Mouse (Mus musculus) MEL (cell line): Measurements from ENCODE around the gene Mapk8ip3. TPM values are rescaled to one million over a fixed set of nuclear protein-coding genes. Genes with fewer than 3 reads are reported as not detected.

ENCODE experiments used
- DNase-seq: peaks from one replicate; pipeline ENCODE4 v3.0.0; 2011; ENCODE audit warnings: low read depth, low spot score
- H3K27ac ChIP-seq: 2 replicates; pipeline ENCODE4 v1.5.1; 2012; ENCODE audit warnings: low read depth, mild to moderate bottlenecking, control low read depth, low read length, moderate library complexity; ENCODE audit not compliant: control insufficient read depth
- H3K27me3 ChIP-seq, 2 experiments: fragments of 150-350 bp in 1 of 2; sonication (generic) in 1 of 2; 2 replicates each; pipeline ENCODE4 v1.6.1; 2012; ENCODE audit warnings: low read length in 2 of 2, mild to moderate bottlenecking in 2 of 2, improper control_type of control experiment in 1 of 2, moderate library complexity in 1 of 2; ENCODE audit not compliant: insufficient read depth in 2 of 2, control insufficient read depth in 1 of 2
- H3K36me3 ChIP-seq, 2 experiments: 2 replicates each; pipeline ENCODE4 v1.6.1; 2012 to 2014; ENCODE audit warnings: low read length in 2 of 2, improper control_type of control experiment in 1 of 2, inconsistent platforms in 1 of 2, mild to moderate bottlenecking in 1 of 2; ENCODE audit not compliant: insufficient read depth in 2 of 2, control insufficient read depth in 1 of 2
- H3K4me1 ChIP-seq, 2 experiments: fragments of 150-350 bp in 1 of 2; sonication (generic) in 1 of 2; 2 replicates each; pipeline ENCODE4 v1.6.1; 2012; ENCODE audit warnings: low read length in 2 of 2, improper control_type of control experiment in 1 of 2, mild to moderate bottlenecking in 1 of 2; ENCODE audit not compliant: insufficient read depth in 2 of 2, control insufficient read depth in 1 of 2
- H3K4me3 ChIP-seq, 2 experiments: fragments of 150-350 bp in 1 of 2; sonication (generic) in 1 of 2; 2 replicates each; pipeline ENCODE4 v1.5.1; 2012; ENCODE audit warnings: low read depth in 2 of 2, low read length in 2 of 2, mild to moderate bottlenecking in 2 of 2, moderate library complexity in 2 of 2, control low read depth in 1 of 2, improper control_type of control experiment in 1 of 2; ENCODE audit not compliant: control insufficient read depth in 1 of 2, insufficient read depth in 1 of 2
- H3K79me2 ChIP-seq: 2 replicates; pipeline ENCODE4 v1.6.1; 2012; ENCODE audit warnings: mild to moderate bottlenecking, low read length, moderate library complexity; ENCODE audit not compliant: control insufficient read depth, poor library complexity, insufficient read depth
- H3K9ac ChIP-seq: 2 replicates; pipeline ENCODE4 v1.6.1; 2012; ENCODE audit warnings: low read depth, mild to moderate bottlenecking, control low read depth, low read length, moderate library complexity; ENCODE audit not compliant: control insufficient read depth, poor library complexity, severe bottlenecking
- H3K9me3 ChIP-seq: fragments of 150-350 bp; sonication (generic); replicated peaks from 2 replicates; pipeline ENCODE4 v1.6.1; 2012; ENCODE audit warnings: mild to moderate bottlenecking, low read length, improper control_type of control experiment, moderate library complexity; ENCODE audit not compliant: insufficient read depth
- BHLHE40 ChIP-seq: IDR thresholded peaks from 2 replicates; pipeline ENCODE4 v1.6.1; 2012; ENCODE audit warnings: low read depth, mild to moderate bottlenecking, inconsistent platforms, low read length, improper control_type of control experiment, borderline replicate concordance
- CHD1 ChIP-seq: IDR thresholded peaks from 2 replicates; pipeline ENCODE4 v1.6.1; 2012; ENCODE audit warnings: low read depth, mild to moderate bottlenecking, inconsistent platforms, low read length, improper control_type of control experiment
- CHD2 ChIP-seq: IDR thresholded peaks from 2 replicates; pipeline ENCODE4 v1.6.1; 2011; ENCODE audit warnings: low read length, improper control_type of control experiment
- E2F4 ChIP-seq: IDR thresholded peaks from 2 replicates; pipeline ENCODE4 v1.6.1; 2011; ENCODE audit warnings: low read depth, low read length, improper control_type of control experiment, borderline replicate concordance
- ELF1 ChIP-seq: IDR thresholded peaks from 2 replicates; pipeline ENCODE4 v1.6.1; 2014; ENCODE audit warnings: low read depth, mild to moderate bottlenecking, inconsistent platforms, low read length, improper control_type of control experiment, moderate library complexity
- EP300 ChIP-seq, 2 experiments: IDR thresholded peaks; 2 replicates each; pipeline ENCODE4 v1.6.1; 2011; ENCODE audit warnings: improper control_type of control experiment in 2 of 2, low read length in 2 of 2, low read depth in 1 of 2, mild to moderate bottlenecking in 1 of 2
- ETS1 ChIP-seq: IDR thresholded peaks from 2 replicates; pipeline ENCODE4 v1.6.1; 2012; ENCODE audit warnings: low read depth, mild to moderate bottlenecking, inconsistent platforms, low read length, improper control_type of control experiment, moderate library complexity
- GABPA ChIP-seq: IDR thresholded peaks from 2 replicates; pipeline ENCODE4 v1.6.1; 2012; ENCODE audit warnings: low read depth, mild to moderate bottlenecking, inconsistent platforms, low read length, improper control_type of control experiment, moderate library complexity
- HCFC1 ChIP-seq: IDR thresholded peaks from 2 replicates; pipeline ENCODE4 v1.6.1; 2012; ENCODE audit warnings: low read depth, mild to moderate bottlenecking, inconsistent platforms, low read length, improper control_type of control experiment, moderate library complexity
- JUND ChIP-seq: IDR thresholded peaks from 2 replicates; pipeline ENCODE4 v1.6.1; 2011; ENCODE audit warnings: low read depth, mild to moderate bottlenecking, improper control_type of control experiment, low read length
- KAT2A ChIP-seq: conservative IDR thresholded peaks from 2 replicates; pipeline ENCODE4 v1.6.1; 2012; ENCODE audit warnings: low read depth, low read length, improper control_type of control experiment, inconsistent platforms
- MAFK ChIP-seq: IDR thresholded peaks from 2 replicates; pipeline ENCODE4 v1.6.1; 2011; ENCODE audit warnings: low read depth, mild to moderate bottlenecking, low read length, improper control_type of control experiment, borderline replicate concordance
- MAZ ChIP-seq: IDR thresholded peaks from 2 replicates; pipeline ENCODE4 v1.6.1; 2012; ENCODE audit warnings: low read depth, mild to moderate bottlenecking, inconsistent platforms, low read length, improper control_type of control experiment
- MXI1 ChIP-seq: IDR thresholded peaks from 2 replicates; pipeline ENCODE4 v1.6.1; 2011; ENCODE audit warnings: mild to moderate bottlenecking, low read depth, low read length, improper control_type of control experiment
- MYB ChIP-seq: IDR thresholded peaks from 2 replicates; pipeline ENCODE4 v1.6.1; 2011; ENCODE audit warnings: mild to moderate bottlenecking, low read depth, low read length, improper control_type of control experiment
- NELFE ChIP-seq: IDR thresholded peaks from 2 replicates; pipeline ENCODE4 v1.6.1; 2011; ENCODE audit warnings: low read depth, low read length, improper control_type of control experiment
- POLR2A ChIP-seq, 2 experiments: IDR thresholded peaks; 2 replicates each; pipeline ENCODE4 v1.6.1; 2011 to 2012; ENCODE audit warnings: low read length in 2 of 2, mild to moderate bottlenecking in 2 of 2, control low read depth in 1 of 2, improper control_type of control experiment in 1 of 2, low read depth in 1 of 2, moderate library complexity in 1 of 2; ENCODE audit not compliant: control insufficient read depth in 1 of 2, insufficient read depth in 1 of 2, poor library complexity in 1 of 2
- POLR2AphosphoS2 ChIP-seq: IDR thresholded peaks from 2 replicates; pipeline ENCODE4 v1.6.1; 2011; ENCODE audit warnings: low read length, improper control_type of control experiment
- POLR2AphosphoS5 ChIP-seq: IDR thresholded peaks from 2 replicates; pipeline ENCODE4 v1.6.1; 2012; ENCODE audit warnings: low read depth, borderline replicate concordance, mild to moderate bottlenecking, inconsistent platforms, low read length, moderate library complexity, mixed read lengths
- RCOR1 ChIP-seq: IDR thresholded peaks from 2 replicates; pipeline ENCODE4 v1.6.1; 2012; ENCODE audit warnings: low read depth, mild to moderate bottlenecking, inconsistent platforms, low read length, improper control_type of control experiment
- SIN3A ChIP-seq: IDR thresholded peaks from 2 replicates; pipeline ENCODE4 v1.6.1; 2012; ENCODE audit warnings: low read length, improper control_type of control experiment, inconsistent platforms
- SMC3 ChIP-seq: IDR thresholded peaks from 2 replicates; pipeline ENCODE4 v1.6.1; 2011; ENCODE audit warnings: low read depth, low read length, improper control_type of control experiment
- TAL1 ChIP-seq: IDR thresholded peaks from 2 replicates; pipeline ENCODE4 v1.6.1; 2012; ENCODE audit warnings: mild to moderate bottlenecking, inconsistent platforms, low read length, moderate library complexity, mixed read lengths
- TCF12 ChIP-seq: IDR thresholded peaks from 2 replicates; pipeline ENCODE4 v1.6.1; 2014; ENCODE audit warnings: low read depth, mild to moderate bottlenecking, inconsistent platforms, low read length, improper control_type of control experiment, moderate library complexity
- UBTF ChIP-seq: IDR thresholded peaks from 2 replicates; pipeline ENCODE4 v1.6.1; 2012; ENCODE audit warnings: low read depth, mild to moderate bottlenecking, inconsistent platforms, low read length, improper control_type of control experiment, moderate library complexity, borderline replicate concordance; ENCODE audit not compliant: insufficient read depth
- USF2 ChIP-seq, 2 experiments: IDR thresholded peaks; 2 replicates each; pipeline ENCODE4 v1.6.1; 2011 to 2012; ENCODE audit warnings: improper control_type of control experiment in 2 of 2, low read length in 2 of 2, borderline replicate concordance in 1 of 2, inconsistent platforms in 1 of 2, low read depth in 1 of 2, mild to moderate bottlenecking in 1 of 2; ENCODE audit not compliant: insufficient read depth in 1 of 2
- ZC3H11A ChIP-seq: IDR thresholded peaks from 2 replicates; pipeline ENCODE4 v1.6.1; 2012; ENCODE audit warnings: low read depth, mild to moderate bottlenecking, inconsistent platforms, low read length, improper control_type of control experiment
- ZKSCAN1 ChIP-seq: IDR thresholded peaks from 2 replicates; pipeline ENCODE4 v1.6.1; 2012; ENCODE audit warnings: low read depth, mild to moderate bottlenecking, inconsistent platforms, low read length, improper control_type of control experiment, moderate library complexity
- ZMIZ1 ChIP-seq: IDR thresholded peaks from 2 replicates; pipeline ENCODE4 v1.6.1; 2012; ENCODE audit warnings: low read depth, mild to moderate bottlenecking, inconsistent platforms, low read length, improper control_type of control experiment, moderate library complexity
- ZNF384 ChIP-seq: IDR thresholded peaks from 2 replicates; pipeline ENCODE4 v1.6.1; 2012; ENCODE audit warnings: low read depth, mild to moderate bottlenecking, inconsistent platforms, low read length, improper control_type of control experiment
- polyA plus RNA-seq, 2 experiments: library from polyadenylated mRNA; stranded (reverse) in 1 of 2; unstranded in 1 of 2; fragments of >175 nt in 1 of 2; fragments of >200 nt in 1 of 2; gene quantifications; 2 replicates each; pipeline versions ENCODE4 v1.2.1 to v1.2.4; 2012; ENCODE audit warnings: low replicate concordance in 2 of 2, low read depth in 1 of 2; ENCODE audit not compliant: insufficient read length in 2 of 2, insufficient read depth in 1 of 2, missing spikeins in 1 of 2
- total RNA-seq: library from RNA; depleted of rRNA; stranded (reverse); fragments of 300-350 nt; gene quantifications from 2 replicates; pipeline ENCODE4 v1.2.3, GENCODE M21; 2012

Gene Mapk8ip3
- total and polyA plus RNA-seq, 3 experiments, result 22.8 to 44.5 TPM; not detected in 1

DNA sequence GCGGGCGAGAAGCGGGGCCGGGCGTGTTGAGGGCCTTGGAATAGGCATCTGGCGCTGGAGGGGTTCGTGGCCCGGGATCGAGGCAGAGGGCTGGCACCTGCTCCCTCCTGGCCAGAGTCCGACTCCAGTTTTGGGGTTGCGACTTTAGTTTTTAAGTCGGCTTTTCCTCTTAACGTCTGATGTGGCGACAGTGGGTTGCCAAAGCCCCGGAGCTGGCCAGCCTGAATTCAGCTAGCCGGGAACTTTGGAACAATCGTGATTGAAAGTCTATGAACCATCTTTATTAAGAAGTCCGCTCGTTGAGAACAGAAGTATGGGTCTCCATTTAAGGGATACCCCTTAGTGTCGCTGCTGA, 86.0 kb downstream of the Mapk8ip3 start:
- H3K79me2 ChIP-seq, result peaks cover 3% of the 10 kb centered on the region; the same call in 1 of the 2 replicates
- H3K4me3 ChIP-seq, result peak overlapping the region; percentile 84 to 88
- peaks cover 0 to 15% of the 10 kb centered on the region in 2 experiments; a peak in 2 of 4 replicates for H3K4me1 ChIP-seq
- H3K9me3 ChIP-seq, result no peaks in the 10 kb centered on the region
- peaks cover 0 to 13% of the 10 kb centered on the region in 2 experiments; a peak in 2 of 4 replicates for H3K36me3 ChIP-seq
- no peaks in the 10 kb centered on the region for H3K27me3 ChIP-seq
- TF ChIP-seq KAT2A (no peak), TCF12 (no peak), ELF1 (no peak)
- TF ChIP-seq, all 39 proteins: peak for 0
- no peak for DNase-seq
- H3K9ac ChIP-seq, result peak overlapping the region; percentile 78
- no peak overlapping the region for H3K27ac ChIP-seq

DNA sequence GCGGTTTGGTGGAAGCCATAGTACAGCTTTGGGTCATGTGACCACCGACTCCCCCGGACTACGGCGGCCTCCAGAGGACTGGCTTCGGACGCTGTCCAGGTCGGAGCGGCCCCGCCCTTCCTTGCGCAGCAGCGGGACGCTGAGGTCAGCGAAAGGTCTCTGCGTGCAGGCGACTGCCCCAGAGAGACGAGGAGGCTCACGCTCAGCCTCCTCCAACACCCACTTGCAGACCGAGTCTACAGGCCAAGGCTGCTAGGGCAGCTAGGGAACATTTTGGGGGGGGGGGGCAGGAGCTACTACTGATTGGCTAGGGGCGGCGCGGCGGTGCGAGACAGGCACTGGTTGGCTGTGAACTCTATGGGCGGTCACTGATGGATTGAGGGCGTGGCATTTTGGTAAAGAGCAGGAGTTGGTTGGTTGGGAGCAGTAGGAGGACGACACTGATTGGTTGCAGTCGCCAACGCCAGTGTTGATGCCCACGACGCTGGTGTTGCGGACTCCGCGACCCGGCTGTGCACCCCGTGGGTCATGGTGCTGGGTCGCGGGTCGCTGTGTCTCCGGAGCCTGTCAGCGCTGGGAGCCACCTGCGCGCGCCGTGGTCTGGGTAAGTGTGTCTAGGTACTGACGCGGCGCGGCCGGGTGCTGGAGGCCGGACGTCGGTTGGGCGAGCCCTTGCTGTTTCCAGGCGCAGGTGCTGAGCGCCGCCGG, 86.6 kb downstream of the Mapk8ip3 start, which contains the start of gene Fahd1:
Gene Fahd1 (minus strand): TSS at position 300 of the 708 bp plus-strand sequence.
- H3K9me3 ChIP-seq, result no peaks in the 10 kb centered on the region
- peaks cover 3% of the 10 kb centered on the region; the same call in 1 of the 2 replicates for H3K79me2 ChIP-seq
- peak; percentile 99 for DNase-seq
- H3K36me3 ChIP-seq, result peaks cover 0 to 13% of the 10 kb centered on the region in 2 experiments; a peak in 2 of 4 replicates
- H3K27me3 ChIP-seq, result no peaks in the 10 kb centered on the region
- H3K4me3 ChIP-seq, result peak within 1 kb of the TSS; percentile 84 to 88
- H3K27ac ChIP-seq, result peak within 1 kb of the TSS; percentile 63
- peaks cover 0 to 15% of the 10 kb centered on the region in 2 experiments; a peak in 2 of 4 replicates for H3K4me1 ChIP-seq
- peak within 1 kb of the TSS; percentile 78 for H3K9ac ChIP-seq
- TF ChIP-seq ETS1 (no peak), ZC3H11A (no peak), ZKSCAN1 (no peak), MXI1 (peak; percentile 66), CHD2 (no peak), POLR2AphosphoS2 (peak; percentile 81), TCF12 (peak; percentile 39; the same call in 1 of the 2 replicates), UBTF (peak; percentile 67; the same call in 1 of the 2 replicates), SMC3 (no peak), GABPA (no peak), HCFC1 (peak; percentile 52; the same call in 1 of the 2 replicates), MAFK (no peak), RCOR1 (no peak), EP300 (IDR thresholded peaks at IDR 0.05; ENCODE audit: low read depth in 1 of 2, low read length in 2 of 2) (no peak), SIN3A (peak; percentile 73), USF2 (IDR thresholded peaks at IDR 0.05; ENCODE audit: borderline replicate concordance in 1 of 2, insufficient read depth in 1 of 2, low read depth in 1 of 2, low read length in 2 of 2) (peak in 1 of 2 experiments; percentile 76; a peak in 3 of 4 replicates), BHLHE40 (no peak; the same call in 1 of the 2 replicates), ZMIZ1 (peak; percentile 62; the same call in 1 of the 2 replicates), POLR2A (IDR thresholded peaks at IDR 0.05; ENCODE audit: control insufficient read depth in 1 of 2, insufficient read depth in 1 of 2, low read depth in 1 of 2, low read length in 2 of 2, poor library complexity in 1 of 2) (peak; percentile 81 to 91), MAZ (peak; percentile 10), MYB (no peak), POLR2AphosphoS5 (no peak), NELFE (peak; percentile 86), E2F4 (no peak), TAL1 (no peak), KAT2A (no peak; the same call in 1 of the 2 replicates), CHD1 (no peak), JUND (no peak), ZNF384 (no peak)
